Mouse (Mus musculus) liver, embryonic 16.5 days (tissue): Measurements from ENCODE around the gene Ftl1. TPM values are rescaled to one million over a fixed set of nuclear protein-coding genes. Genes with fewer than 3 reads are reported as not detected.
A peak's percentile ranks its signal among the peaks of the same experiment; 100 is the strongest.
"Not testable (repeated sequence)": the region's sequence is repeated elsewhere in the genome, so short reads cannot be mapped to it uniquely, and the experiment has no call there.

Source experiments
- ATAC-seq: fragments of 200-750 bp; cut with Nextera tagmentation; 2 replicates; pipeline ENCODE4 v1.8.0; 2017; ENCODE audit warnings: low read depth, mild to moderate bottlenecking, moderate number of reproducible peaks, moderate library complexity
- H3K27ac ChIP-seq: fragments of 300-500 bp; sonication (generic); 2 replicates; pipeline ENCODE4 v1.5.1; 2014; ENCODE audit warnings: mild to moderate bottlenecking, low read length
- H3K27me3 ChIP-seq: fragments of 300-500 bp; sonication (generic); 2 replicates; pipeline ENCODE4 v1.6.1; 2014; ENCODE audit warnings: low read depth, low read length, mixed read lengths; ENCODE audit not compliant: control insufficient read depth, insufficient read depth
- H3K36me3 ChIP-seq: fragments of 300-500 bp; sonication (generic); 2 replicates; pipeline ENCODE4 v1.6.1; 2014; ENCODE audit warnings: mild to moderate bottlenecking; ENCODE audit not compliant: control insufficient read depth, insufficient read depth
- H3K4me1 ChIP-seq: fragments of 300-500 bp; sonication (generic); 2 replicates; pipeline ENCODE4 v1.6.1; 2014; ENCODE audit warnings: low read depth, low read length, mixed read lengths; ENCODE audit not compliant: control insufficient read depth
- H3K4me2 ChIP-seq: fragments of 300-500 bp; sonication (generic); 2 replicates; pipeline ENCODE4 v1.6.1; 2014; ENCODE audit warnings: low read depth, low read length, mixed read lengths
- H3K4me3 ChIP-seq: fragments of 300-500 bp; sonication (generic); 2 replicates; pipeline ENCODE4 v1.5.1; 2014; ENCODE audit warnings: low read depth, mild to moderate bottlenecking, low read length
- H3K9ac ChIP-seq: fragments of 300-500 bp; sonication (generic); 2 replicates; pipeline ENCODE4 v1.6.1; 2014; ENCODE audit warnings: low read depth, low read length
- H3K9me3 ChIP-seq: fragments of 300-500 bp; sonication (generic); replicated peaks from 2 replicates; pipeline ENCODE4 v1.6.1; 2016; ENCODE audit warnings: low read length; ENCODE audit not compliant: control insufficient read depth
- WGBS: fragments of 180-500 bp; shearing (Covaris S2); extraction: QIAGEN DNeasy Blood & Tissue Kit; methylation state at CpG from one replicate; pipeline ENCODE4 v1.1.7; 2014; ENCODE audit not compliant: insufficient replicate concordance; 5-methylcytosine and 5-hydroxymethylcytosine counted together
- polyA plus RNA-seq: library from polyadenylated mRNA; unstranded; fragments of >200 nt; fragmentation: Nextera tagmentation; extraction: Ambion mirVana; gene quantifications from 2 replicates; pipeline ENCODE4 v1.2.1, GENCODE M21; 2015

Gene Ftl1
- polyA plus RNA-seq, 1 experiment from 2014 or later, result 6,125 TPM

DNA sequence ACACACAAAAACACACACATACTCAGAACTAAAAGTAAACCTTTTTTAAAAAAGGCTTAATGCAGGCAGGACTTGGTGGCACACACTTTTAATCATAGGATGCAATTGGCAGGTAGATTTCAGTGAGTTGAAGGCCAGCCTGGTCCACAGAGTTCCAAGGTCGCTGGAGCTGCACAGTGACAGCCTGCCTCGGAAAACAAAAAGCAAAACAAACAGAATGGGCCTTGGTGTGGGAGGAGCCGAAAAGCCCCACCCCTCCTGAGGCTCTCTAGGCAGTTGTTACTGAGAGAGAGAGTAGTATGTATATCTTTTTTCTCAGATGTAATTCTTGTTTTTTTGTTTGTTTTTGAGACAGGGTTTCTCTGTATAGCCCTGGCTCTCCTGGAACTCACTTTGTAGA is 31.6 kb upstream of the Ftl1 start:
- H3K4me2 ChIP-seq, result peak overlapping the region; percentile 35; the same call in 1 of the 2 replicates
- no peak overlapping the region for H3K4me3 ChIP-seq
- no peak overlapping the region for H3K9ac ChIP-seq
- H3K27ac ChIP-seq, result peak overlapping the region; percentile 69
- H3K36me3 ChIP-seq, result peaks cover 33% of the 10 kb centered on the region
- WGBS, result 12% methylated on average over 3 of the region's 3 CpGs
- H3K27me3 ChIP-seq, result no peaks in the 10 kb centered on the region
- ATAC-seq, result peak; percentile 73
- peaks cover 44% of the 10 kb centered on the region for H3K4me1 ChIP-seq
- H3K9me3 ChIP-seq, result no peaks in the 10 kb centered on the region

DNA sequence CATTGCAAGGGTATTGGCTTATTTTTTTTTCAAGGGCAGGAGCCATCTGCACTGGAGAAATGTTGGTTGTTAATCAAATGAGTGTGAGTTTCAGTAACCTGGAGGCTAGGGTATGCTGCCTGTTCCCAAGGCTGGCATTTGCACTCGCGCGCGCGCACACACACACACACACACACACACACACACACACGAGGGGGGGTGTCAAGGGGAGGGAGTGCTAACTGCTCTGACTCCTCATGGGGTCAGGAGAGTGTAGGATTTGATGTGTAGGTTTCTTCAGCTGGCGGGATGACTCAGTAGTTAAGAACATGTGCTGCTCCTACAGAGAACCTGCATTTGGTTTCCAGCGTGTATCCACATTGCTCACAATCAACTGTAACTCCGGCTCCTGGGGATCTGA is 31.1 kb upstream of the Ftl1 start:
- Histone ChIP-seq H3K4me3 (no peak overlapping the region), H3K4me1 (peaks cover 48% of the 10 kb centered on the region), H3K9me3 (no peaks in the 10 kb centered on the region), H3K9ac (no peak overlapping the region), H3K27me3 (no peaks in the 10 kb centered on the region), H3K36me3 (peaks cover 33% of the 10 kb centered on the region), H3K27ac (peak overlapping the region; percentile 69), H3K4me2 (peak overlapping the region; percentile 35; the same call in 1 of the 2 replicates)
- ATAC-seq, result no peak; the same call in 1 of the 2 replicates
- 53% methylated on average over 9 of the region's 9 CpGs for WGBS

DNA sequence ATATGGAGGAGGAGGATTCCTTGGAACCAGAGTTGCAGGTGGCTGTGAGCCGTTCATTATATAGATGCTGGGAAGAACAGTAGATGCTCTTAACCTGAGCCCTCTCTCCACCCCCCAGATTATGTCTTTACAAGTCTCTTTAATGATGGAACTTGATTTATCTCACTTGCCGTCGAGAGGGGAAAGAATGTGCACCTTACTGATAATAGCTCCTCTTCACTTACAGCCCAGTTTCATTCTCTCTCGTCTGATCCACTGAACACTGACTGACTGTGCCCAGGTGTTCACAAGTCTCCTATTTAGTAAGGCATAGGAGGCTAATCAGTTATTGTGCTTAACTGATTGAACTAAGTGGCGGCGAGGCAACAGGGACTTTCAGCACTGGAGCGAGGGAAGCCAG is 29.9 kb upstream of the Ftl1 start:
- H3K27ac ChIP-seq, result 0 out of 2 replicates have a peak overlapping the region, but pooled peaks have one; percentile 15
- WGBS, result 31% methylated on average over 7 of the region's 7 CpGs

DNA sequence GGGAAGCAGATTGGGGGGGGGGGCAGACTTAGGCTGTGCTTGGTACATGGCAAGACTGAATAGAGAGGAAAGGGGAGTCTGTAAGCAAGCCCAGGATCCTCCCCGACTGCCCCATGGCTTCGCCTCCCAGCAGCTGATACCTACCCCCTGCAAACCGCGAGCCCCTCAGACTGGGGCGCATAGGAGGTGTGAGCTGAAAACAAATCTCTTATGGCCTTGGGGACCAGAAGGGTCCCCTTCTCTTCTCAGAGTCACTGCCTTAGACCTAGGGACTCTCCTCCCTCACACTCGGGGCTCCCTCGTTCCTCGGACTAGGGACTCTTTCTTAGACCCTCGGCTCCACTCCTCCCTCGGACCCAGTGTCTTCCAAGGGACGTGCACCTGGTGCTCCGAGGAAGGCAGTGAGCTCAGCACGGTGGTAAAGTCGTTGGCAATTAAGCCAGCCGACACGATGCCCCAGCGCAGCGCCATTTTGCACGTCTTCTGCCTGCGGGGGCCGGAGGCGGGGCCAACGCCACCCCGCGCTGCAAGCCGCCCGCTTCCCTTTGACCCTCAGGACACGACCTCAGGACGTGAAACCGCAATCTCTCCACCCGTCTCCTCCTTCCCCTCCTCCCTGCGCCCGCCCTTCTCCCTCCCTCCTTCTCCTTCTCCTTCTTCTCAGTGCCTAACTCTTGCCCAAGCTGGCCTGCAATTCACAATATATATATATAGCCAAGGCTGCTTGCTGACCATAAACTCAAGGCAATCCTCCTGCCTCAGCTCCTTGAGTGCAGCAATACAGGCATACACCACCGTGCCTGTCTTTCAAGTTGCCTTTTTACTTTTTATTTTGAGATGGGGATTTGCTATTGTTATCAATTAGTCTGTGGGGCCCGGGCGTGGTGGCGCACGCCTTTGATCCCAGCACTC is 28.9 kb upstream of the Ftl1 start, which contains the start of gene Dhdh:
TSS of gene Dhdh (minus strand) at position 513 of the 912 bp plus-strand sequence.
- Histone ChIP-seq H3K9me3 (no peaks in the 10 kb centered on the region), H3K4me3 (peak within 1 kb of the TSS; percentile 63), H3K4me2 (peak within 1 kb of the TSS; percentile 36), H3K27ac (peak within 1 kb of the TSS; percentile 69), H3K4me1 (peaks cover 48% of the 10 kb centered on the region), H3K27me3 (no peaks in the 10 kb centered on the region), H3K36me3 (peaks cover 11% of the 10 kb centered on the region), H3K9ac (peak within 1 kb of the TSS; percentile 58)
- 5% methylated on average over 38 of the region's 38 CpGs for WGBS
- ATAC-seq, result peak; percentile 61

More for the DNA sequence above, 29.9 kb upstream of the Ftl1 start:
- H3K27me3 ChIP-seq, result no peaks in the 10 kb centered on the region
- H3K4me1 ChIP-seq, result peaks cover 48% of the 10 kb centered on the region
- no peaks in the 10 kb centered on the region for H3K9me3 ChIP-seq
- peak overlapping the region; percentile 15; the same call in 1 of the 2 replicates for H3K4me2 ChIP-seq
- peaks cover 22% of the 10 kb centered on the region for H3K36me3 ChIP-seq
- no peak overlapping the region for H3K4me3 ChIP-seq
- no peak for ATAC-seq
- 0 out of 2 replicates have a peak overlapping the region, but pooled peaks have one; percentile 6 for H3K9ac ChIP-seq

DNA sequence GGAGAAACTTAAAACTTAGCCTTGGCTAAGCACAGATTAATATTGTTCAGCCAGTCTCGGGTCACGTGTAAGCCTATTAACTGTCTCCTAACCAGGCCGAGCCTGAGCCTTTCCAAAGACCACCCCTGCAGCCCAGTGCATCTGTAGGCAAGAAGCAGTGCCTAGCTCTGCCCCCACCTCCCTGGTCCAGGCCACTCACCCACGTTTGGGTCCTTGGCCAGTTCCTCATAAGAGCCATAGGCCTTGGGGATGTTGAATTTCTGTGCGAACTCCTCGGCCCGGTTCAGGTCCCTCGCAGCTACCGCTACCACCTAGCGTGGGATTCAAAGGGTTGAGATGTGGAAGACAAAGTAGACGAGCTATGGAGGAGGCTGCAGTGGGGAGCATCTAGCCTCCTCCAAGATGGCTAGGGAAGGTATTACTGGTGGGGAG is 28.2 kb upstream of the Ftl1 start:
- peak overlapping the region; percentile 36 for H3K4me2 ChIP-seq
- no peak overlapping the region for H3K27ac ChIP-seq
- no peaks in the 10 kb centered on the region for H3K27me3 ChIP-seq
- no peak for ATAC-seq
- peak overlapping the region; percentile 63 for H3K4me3 ChIP-seq
- H3K36me3 ChIP-seq, result peaks cover 5% of the 10 kb centered on the region; the same call in 1 of the 2 replicates
- peak overlapping the region; percentile 58 for H3K9ac ChIP-seq
- 52% methylated on average over 11 of the region's 11 CpGs for WGBS
- peaks cover 48% of the 10 kb centered on the region for H3K4me1 ChIP-seq
- H3K9me3 ChIP-seq, result no peaks in the 10 kb centered on the region

DNA sequence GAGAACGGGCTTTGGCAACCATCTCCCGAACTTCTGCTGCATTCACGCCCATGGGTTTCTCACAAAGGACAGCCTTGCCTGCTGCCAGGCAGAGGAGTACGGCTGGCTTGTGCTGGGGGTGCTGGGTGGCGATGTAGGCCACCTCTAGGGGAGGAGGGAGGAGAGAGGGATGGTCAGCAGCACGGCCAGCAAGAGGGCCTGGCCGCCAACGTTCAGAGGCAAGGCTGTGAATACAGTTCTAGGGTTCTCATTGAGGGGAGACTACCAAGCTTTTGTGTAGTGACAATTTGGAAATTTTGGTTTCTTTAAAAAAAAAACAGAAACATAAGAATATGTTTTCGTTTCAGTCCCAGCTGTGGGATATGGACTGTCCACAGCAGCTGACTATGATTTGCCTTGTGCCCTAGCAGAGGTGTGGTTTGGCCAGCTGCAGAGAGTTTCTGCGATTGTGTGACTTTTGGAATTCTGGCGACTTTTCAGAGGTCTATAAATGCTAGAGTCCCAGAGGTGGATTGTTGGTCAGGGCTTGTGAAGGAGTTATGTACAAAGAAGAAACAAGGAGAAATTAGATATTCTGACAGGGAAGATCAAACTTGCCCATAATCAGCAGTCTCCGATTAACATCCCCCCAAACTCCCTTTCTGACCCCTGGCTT is 27.2 kb upstream of the Ftl1 start, which contains the start of gene Gm45808:
TSS of gene Gm45808 (minus strand) at position 51 of the 655 bp plus-strand sequence.
- Histone ChIP-seq H3K4me2 (no peak within 1 kb of the TSS), H3K27ac (no peak within 1 kb of the TSS), H3K36me3 (no peaks in the 10 kb centered on the region), H3K4me3 (no peak within 1 kb of the TSS), H3K27me3 (no peaks in the 10 kb centered on the region), H3K9me3 (no peaks in the 10 kb centered on the region), H3K9ac (no peak within 1 kb of the TSS), H3K4me1 (peaks cover 48% of the 10 kb centered on the region)
- WGBS, result 76% methylated on average over 12 of the region's 12 CpGs
- ATAC-seq, result no peak

DNA sequence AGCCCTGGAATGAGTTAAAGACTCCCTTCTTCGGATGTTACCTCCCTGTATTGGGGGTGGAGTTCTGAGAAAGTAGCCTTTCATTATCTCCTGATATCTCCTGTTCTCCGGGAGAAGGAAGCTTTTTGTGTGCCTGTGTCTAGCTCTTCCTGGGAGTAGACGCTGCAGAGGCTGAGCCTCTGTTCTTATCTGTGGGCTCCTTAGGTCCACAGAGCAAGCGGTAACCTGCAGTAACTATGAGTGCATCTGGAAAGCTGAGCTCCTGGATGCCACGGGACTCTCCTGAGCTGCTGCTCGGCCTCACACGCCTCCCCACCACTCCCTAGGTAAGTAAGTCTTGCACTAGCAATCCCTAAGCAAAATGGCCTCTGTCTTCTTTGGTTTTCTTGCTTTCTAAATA is 26.5 kb upstream of the Ftl1 start:
- Histone ChIP-seq H3K27me3 (no peaks in the 10 kb centered on the region), H3K36me3 (no peaks in the 10 kb centered on the region), H3K4me2 (no peak overlapping the region), H3K9me3 (no peaks in the 10 kb centered on the region), H3K27ac (no peak overlapping the region), H3K9ac (no peak overlapping the region), H3K4me1 (peaks cover 44% of the 10 kb centered on the region), H3K4me3 (no peak overlapping the region)
- WGBS, result 27% methylated on average over 7 of the region's 7 CpGs
- no peak for ATAC-seq

DNA sequence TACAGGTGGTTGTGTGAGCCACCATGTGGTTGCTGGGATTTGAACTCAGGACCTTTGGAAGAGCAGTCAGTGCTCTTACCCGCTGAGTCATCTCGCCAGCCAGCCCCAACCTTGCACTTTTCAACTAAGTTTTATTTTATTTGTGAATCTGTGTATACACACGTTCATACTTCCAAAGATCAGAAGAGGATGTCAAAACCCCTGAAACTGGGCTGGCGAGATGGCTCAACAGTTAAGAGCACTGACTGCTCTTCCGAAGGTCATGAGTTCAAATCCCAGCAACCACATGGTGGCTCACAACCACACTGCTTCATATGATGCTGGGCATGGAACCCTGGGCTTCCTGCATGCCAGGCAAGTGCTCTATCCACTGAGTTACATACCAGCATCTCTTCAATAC is 25.3 kb upstream of the Ftl1 start:
- H3K36me3 ChIP-seq, H3K4me2 ChIP-seq, H3K27me3 ChIP-seq, ATAC-seq, H3K9ac ChIP-seq, H3K9me3 ChIP-seq, H3K27ac ChIP-seq, H3K4me3 ChIP-seq: not testable (repeated sequence)
- H3K4me1 ChIP-seq, result peaks cover 33% of the 10 kb centered on the region
- WGBS, result 76% methylated on average over 5 of the region's 5 CpGs
